Mouse (Mus musculus): ENCODE results near the gene Bicral.

Gene Bicral

GRCm38 (mm10) chr17:46751794-46752556, 106.3 kb downstream of the Bicral start, which contains the start of gene Cnpy3:
Cnpy3 (minus strand) TSS chr17:46752214.
- peak; percentile 100 for DNase-seq (ENCODE audit: low read depth, low spot score)

- peak; percentile 79 for DNase-seq (ENCODE audit: low read depth, low spot score)
These were observed 107.1 kb downstream of the Bicral start for GRCm38 (mm10) chr17:46751056-46751793.

- DNase-seq (ENCODE audit: low read depth, low spot score): no peak
These were observed 107.7 kb downstream of the Bicral start for GRCm38 (mm10) chr17:46750580-46750979.

GRCm38 (mm10) chr17:46749282-46749681, 109.0 kb downstream of the Bicral start:
- no peak for DNase-seq (ENCODE audit: low read depth, low spot score)

All from brain, adult 2 months (tissue).